Mouse (Mus musculus) layer of hippocampus, postnatal 14 days (tissue): Measurements from ENCODE around the gene Zbtb7a. TPM values are rescaled to one million over a fixed set of nuclear protein-coding genes. Genes with fewer than 3 reads are reported as not detected.

Experiments used
- DNase-seq, 2 experiments: peaks; one replicate each; pipeline ENCODE4 v3.0.0; 2021 to 2022; ENCODE audit warnings: low spot score in 2 of 2, mixed read lengths in 1 of 2
- total RNA-seq, 2 experiments: library from RNA; stranded (reverse); gene quantifications; 2 replicates each; pipeline ENCODE4 v1.2.3; 2021

Zbtb7a gene
- total RNA-seq, 2 experiments from 2014 or later = 61.6 to 63.6 TPM

GRCm38 (mm10) chr10:81138131-81138782, 3.2 kb downstream of the Zbtb7a start:
- peak; percentile 52 for DNase-seq

GRCm38 (mm10) chr10:81138821-81139528, 4.0 kb downstream of the Zbtb7a start:
- no peak for DNase-seq

GRCm38 (mm10) chr10:81139529-81139846, 4.5 kb downstream of the Zbtb7a start:
- no peak for DNase-seq

GRCm38 (mm10) chr10:81140005-81140404, 5.0 kb downstream of the Zbtb7a start:
- DNase-seq = no peak

GRCm38 (mm10) chr10:81140717-81141454, 5.9 kb downstream of the Zbtb7a start:
- no peak for DNase-seq

- DNase-seq = no peak
Measured at GRCm38 (mm10) chr10:81141455-81142210, 6.6 kb downstream of the Zbtb7a start.

- DNase-seq = peak in 1 of 2 experiments; percentile 50
Measured at GRCm38 (mm10) chr10:81142551-81142981, 7.5 kb downstream of the Zbtb7a start.

GRCm38 (mm10) chr10:81143157-81143633, 8.2 kb downstream of the Zbtb7a start:
- DNase-seq = no peak

- no peak for DNase-seq
Measured at GRCm38 (mm10) chr10:81143845-81144437, 8.9 kb downstream of the Zbtb7a start.

GRCm38 (mm10) chr10:81144667-81145066, 9.6 kb downstream of the Zbtb7a start:
- no peak for DNase-seq

GRCm38 (mm10) chr10:81145307-81145706, 10.3 kb downstream of the Zbtb7a start:
- DNase-seq = no peak

GRCm38 (mm10) chr10:81145778-81146177, 10.8 kb downstream of the Zbtb7a start:
- DNase-seq = no peak

GRCm38 (mm10) chr10:81146296-81146695, 11.3 kb downstream of the Zbtb7a start:
- no peak for DNase-seq

- no peak for DNase-seq
Measured at GRCm38 (mm10) chr10:81151261-81151660, 16.2 kb downstream of the Zbtb7a start.

- no peak for DNase-seq
Measured at GRCm38 (mm10) chr10:81152609-81153008, 17.6 kb downstream of the Zbtb7a start.

- DNase-seq = no peak
Measured at GRCm38 (mm10) chr10:81154313-81154712, 19.3 kb downstream of the Zbtb7a start.

- no peak for DNase-seq
Measured at GRCm38 (mm10) chr10:81154736-81155135, 19.7 kb downstream of the Zbtb7a start.

- no peak for DNase-seq
Measured at GRCm38 (mm10) chr10:81161602-81162317, 26.7 kb downstream of the Zbtb7a start.

GRCm38 (mm10) chr10:81162318-81162652, 27.3 kb downstream of the Zbtb7a start:
- no peak for DNase-seq

GRCm38 (mm10) chr10:81165118-81165517, 30.1 kb downstream of the Zbtb7a start:
- DNase-seq = no peak
